ENCODE assay signal across 17 mouse cellular contexts in genomic region chr14:20861559-20861958, GRCm38 (mm10). TPM values are rescaled to one million over a fixed set of nuclear protein-coding genes. Genes with fewer than 3 reads are reported as not detected.
A peak's percentile ranks its signal among the peaks of the same experiment; 100 is the strongest.
DNase-seq lines count a peak whose midpoint lies in the region; ATAC-seq lines count a peak whose summit lies in the region.
"Had no signal": no experiment of that assay in that cellular context is flagged by ENCODE, and none has a peak within 500 bp of the region (broad histone marks: within the 10 kb centered on the region; RNA-seq: fewer than 3 reads in every experiment).

No protein-coding gene starts in this region.

- peak; percentile 79 for ATAC-seq in megakaryocyte, adult 5-6 weeks (ENCODE audit: poor library complexity, severe bottlenecking)
- ATAC-seq: activated CD4-positive, CD25-positive, alpha-beta regulatory T cell, adult 4 months; CD4-positive, CD25-positive, alpha-beta regulatory T cell, adult 4 months; forebrain, embryonic 15.5 days; lung, postnatal 0 days; midbrain, embryonic 15.5 days; Patski had no signal

- DNase-seq in heart, adult 11 months: peak; percentile 89
- no peak for DNase-seq in heart, adult 9 months (ENCODE audit: low spot score in 2 of 2)
- DNase-seq in 416B (ENCODE audit: low read depth): peak; percentile 54
- DNase-seq in adrenal gland, postnatal 36 days: peak; percentile 29 to 36
- DNase-seq in left cerebral cortex, adult 8-10 months (ENCODE audit: low spot score in 2 of 2): no peak
- DNase-seq in natural killer cell, adult 2 months (ENCODE audit: low spot score in 2 of 2): no peak
- DNase-seq: cerebellum, adult 11-12 months; cerebellum, postnatal 14 days; embryo, embryonic 11 days; thymus, postnatal 14 days had no signal

RNA-seq across cellular contexts. Expression of gene Plau, which starts 25.1 kb away (rescaled TPM):
- total RNA-seq in adrenal gland, postnatal 36 days (2021): 10 to 100 TPM; 33.9 to 59.2 TPM
- total RNA-seq in megakaryocyte, adult 5-6 weeks (2015): 7.0 and 9.5 TPM in 2 replicates
- 16.8 and 17.1 TPM in 2 replicates for total RNA-seq in megakaryocyte, adult 5-6 weeks (2017)
- 10 to 100 TPM in 2 of 4 experiments, 1 to 10 TPM in 2; 6.6 to 19.8 (median 10.3) TPM for total RNA-seq in left cerebral cortex, adult 8-10 months (2022)

Comparison
In these comparisons a context has a peak if more than half of its experiments do, and no peak if none do; other contexts are left out.
1. DNase-seq: peak in heart, adult 11 months (single experiment), 416B (single experiment) and adrenal gland, postnatal 36 days (2 of 2); none in heart, adult 9 months (0 of 2), left cerebral cortex, adult 8-10 months (0 of 2) and natural killer cell, adult 2 months (0 of 2).